Mouse (Mus musculus): ENCODE measurements around the gene Antxr2.

DNA sequence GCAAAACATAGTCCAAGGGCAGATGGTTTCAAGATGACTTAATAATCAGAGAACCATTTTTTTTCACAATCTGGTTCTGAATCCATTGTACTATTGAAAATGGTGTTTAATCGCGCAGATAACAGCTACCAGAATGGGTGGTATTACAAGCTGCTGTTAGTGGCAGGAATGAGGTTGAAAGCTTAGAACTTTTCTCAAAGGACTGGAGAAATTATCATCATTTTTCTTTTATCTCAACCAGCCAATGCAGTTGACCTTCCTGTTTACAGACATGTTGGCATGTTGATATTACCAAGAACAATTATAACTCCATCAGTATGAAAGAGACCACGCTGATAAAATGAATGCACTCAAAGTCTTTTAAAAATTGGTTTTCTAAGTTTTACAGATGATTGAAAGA is 163.9 kb downstream of the Antxr2 start:
- TF ChIP-seq CTCF (IDR thresholded peaks at IDR 0.05; ENCODE audit: insufficient read depth, low read length) (no peak), POLR2A (IDR thresholded peaks at IDR 0.05; ENCODE audit: borderline replicate concordance, extremely low read depth, low read depth, low read length) (no peak)

Measured in lung, adult 2 months (tissue).